Mouse (Mus musculus): ENCODE data around the gene Gpr156. TPM values are rescaled to one million over a fixed set of nuclear protein-coding genes. Genes with fewer than 3 reads are reported as not detected.
A peak's percentile ranks its signal among the peaks of the same experiment; 100 is the strongest.

Gene Gpr156
- polyA plus RNA-seq, 1 experiment from 2014 or later = 0.18 TPM

- Histone ChIP-seq H3K36me3 (ENCODE audit: control insufficient read depth, insufficient read depth) (no peaks in the 10 kb centered on the region), H3K4me3 (ENCODE audit: low read length) (no peak overlapping the region), H3K27me3 (ENCODE audit: control insufficient read depth, insufficient read depth, low read length) (no peaks in the 10 kb centered on the region), H3K27ac (ENCODE audit: low read length) (no peak overlapping the region), H3K4me1 (ENCODE audit: control insufficient read depth, insufficient read depth, low read length) (no peaks in the 10 kb centered on the region), H3K9ac (ENCODE audit: low read length) (no peak overlapping the region), H3K4me2 (ENCODE audit: low read depth, low read length) (no peak overlapping the region), H3K9me3 (replicated peaks; ENCODE audit: control insufficient read depth, low read length) (no peaks in the 10 kb centered on the region; the same call in 1 of the 2 replicates)
- ATAC-seq (replicated peaks; ENCODE audit: extremely low read depth, insufficient read depth, low FRiP score) = no peak
- 53% methylated on average over 11 of the region's 11 CpGs for WGBS
Measured at GRCm38 (mm10) chr16:37901318-37901717, 15.0 kb upstream of the Gpr156 start.

DNA sequence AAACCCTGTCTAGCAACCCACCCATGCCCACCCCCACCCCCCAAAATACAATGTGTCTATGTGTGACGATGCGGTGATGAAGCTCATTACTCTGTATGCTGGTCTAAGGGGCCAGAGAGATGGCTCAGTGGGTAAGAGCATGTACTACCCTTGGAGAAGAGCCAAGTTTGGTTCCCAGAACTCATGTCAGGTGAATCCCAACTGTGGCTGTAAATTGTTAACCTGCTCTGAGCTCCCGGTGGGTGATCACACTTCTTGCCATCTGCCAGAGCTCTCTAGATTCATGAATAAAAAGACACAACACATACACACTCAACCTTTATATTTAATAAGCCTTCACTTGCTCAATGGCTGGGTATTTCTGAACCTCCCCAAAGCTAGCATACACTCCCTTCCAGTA lies 9.8 kb upstream of the Gpr156 start:
- no peak for ATAC-seq (replicated peaks; ENCODE audit: extremely low read depth, insufficient read depth, low FRiP score)
- 91% methylated on average over 3 of the region's 3 CpGs for WGBS
- H3K27ac ChIP-seq (ENCODE audit: low read length) = no peak overlapping the region

DNA sequence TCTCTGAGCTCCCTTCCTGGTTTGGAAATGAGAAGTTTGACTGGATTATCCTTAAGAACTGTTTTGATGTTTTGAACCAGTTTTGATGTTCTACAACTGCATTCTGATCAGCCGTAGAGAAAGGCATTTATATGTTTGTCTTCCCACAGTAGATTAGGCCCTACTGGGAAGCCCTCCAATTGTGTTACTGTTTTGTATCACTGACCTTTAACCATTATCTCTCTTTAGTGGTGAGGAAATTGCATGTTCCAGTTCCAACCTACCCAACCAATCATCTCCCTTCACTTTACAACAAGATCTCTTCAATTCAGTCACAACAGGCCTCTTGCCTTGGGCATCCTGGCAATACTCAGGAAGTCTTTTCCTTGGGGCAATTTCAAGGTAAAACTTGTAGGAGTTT lies 5.2 kb upstream of the Gpr156 start:
- no peak for ATAC-seq (replicated peaks; ENCODE audit: extremely low read depth, insufficient read depth, low FRiP score)
- H3K36me3 ChIP-seq (ENCODE audit: control insufficient read depth, insufficient read depth) = no peaks in the 10 kb centered on the region
- H3K27ac ChIP-seq (ENCODE audit: low read length) = no peak overlapping the region
- H3K27me3 ChIP-seq (ENCODE audit: control insufficient read depth, insufficient read depth, low read length) = 0 out of 2 replicates have a peak, but pooled peaks cover 3% of the 10 kb centered on the region
- H3K4me1 ChIP-seq (ENCODE audit: control insufficient read depth, insufficient read depth, low read length) = no peaks in the 10 kb centered on the region
- H3K4me2 ChIP-seq (ENCODE audit: low read depth, low read length) = no peak overlapping the region
- peaks cover 5% of the 10 kb centered on the region; the same call in 1 of the 2 replicates for H3K9me3 ChIP-seq (replicated peaks; ENCODE audit: control insufficient read depth, low read length)
- no peak overlapping the region for H3K4me3 ChIP-seq (ENCODE audit: low read length)
- 53% methylated on average over 1 of the region's 1 CpGs for WGBS
- H3K9ac ChIP-seq (ENCODE audit: low read length) = no peak overlapping the region

More for the DNA sequence above, 9.8 kb upstream of the Gpr156 start:
- Histone ChIP-seq H3K36me3 (ENCODE audit: control insufficient read depth, insufficient read depth) (no peaks in the 10 kb centered on the region), H3K4me1 (ENCODE audit: control insufficient read depth, insufficient read depth, low read length) (no peaks in the 10 kb centered on the region), H3K9me3 (replicated peaks; ENCODE audit: control insufficient read depth, low read length) (peaks cover 3% of the 10 kb centered on the region), H3K4me3 (ENCODE audit: low read length) (no peak overlapping the region), H3K27me3 (ENCODE audit: control insufficient read depth, insufficient read depth, low read length) (no peaks in the 10 kb centered on the region), H3K9ac (ENCODE audit: low read length) (no peak overlapping the region), H3K4me2 (ENCODE audit: low read depth, low read length) (no peak overlapping the region)

DNA sequence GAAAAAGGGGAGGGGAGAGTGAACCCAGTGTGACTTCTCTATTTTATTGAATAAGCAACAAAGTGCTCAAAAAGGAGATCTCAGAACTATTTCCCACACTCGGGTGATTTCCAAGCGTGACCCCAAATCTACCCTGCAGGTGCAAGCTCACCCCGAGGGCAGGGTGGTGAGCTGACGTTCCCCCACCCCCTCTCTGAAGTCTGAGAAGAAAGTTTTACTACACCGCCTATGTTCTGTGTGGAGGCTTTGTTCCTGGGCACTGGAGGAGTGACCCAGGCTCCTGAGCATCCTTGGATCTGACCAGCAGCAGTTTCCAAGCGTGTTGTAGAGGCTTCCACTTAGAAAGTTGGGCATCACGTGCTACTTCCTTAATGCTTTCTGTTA lies 514 bp downstream of the Gpr156 start:
- no peaks in the 10 kb centered on the region for H3K9me3 ChIP-seq (replicated peaks; ENCODE audit: control insufficient read depth, low read length)
- ATAC-seq (replicated peaks; ENCODE audit: extremely low read depth, insufficient read depth, low FRiP score) = no peak

GRCm38 (mm10) chr16:37919000-37919399 lies 2.7 kb downstream of the Gpr156 start:
- no peak overlapping the region for H3K4me3 ChIP-seq (ENCODE audit: low read length)
- H3K27ac ChIP-seq (ENCODE audit: low read length) = no peak overlapping the region
- H3K4me2 ChIP-seq (ENCODE audit: low read depth, low read length) = no peak overlapping the region
- ATAC-seq (replicated peaks; ENCODE audit: extremely low read depth, insufficient read depth, low FRiP score) = no peak
- WGBS = 87% methylated on average over 6 of the region's 6 CpGs
- peaks cover 12% of the 10 kb centered on the region; the same call in 1 of the 2 replicates for H3K27me3 ChIP-seq (ENCODE audit: control insufficient read depth, insufficient read depth, low read length)
- no peak overlapping the region for H3K9ac ChIP-seq (ENCODE audit: low read length)
- H3K36me3 ChIP-seq (ENCODE audit: control insufficient read depth, insufficient read depth) = no peaks in the 10 kb centered on the region
- H3K4me1 ChIP-seq (ENCODE audit: control insufficient read depth, insufficient read depth, low read length) = peaks cover 3% of the 10 kb centered on the region; the same call in 1 of the 2 replicates
- H3K9me3 ChIP-seq (replicated peaks; ENCODE audit: control insufficient read depth, low read length) = no peaks in the 10 kb centered on the region

More for the DNA sequence above, 514 bp downstream of the Gpr156 start:
- Histone ChIP-seq H3K4me2 (ENCODE audit: low read depth, low read length) (peak overlapping the region; percentile 96), H3K36me3 (ENCODE audit: control insufficient read depth, insufficient read depth) (no peaks in the 10 kb centered on the region), H3K27ac (ENCODE audit: low read length) (no peak overlapping the region), H3K4me3 (ENCODE audit: low read length) (peak overlapping the region; percentile 67), H3K27me3 (ENCODE audit: control insufficient read depth, insufficient read depth, low read length) (peaks cover 12% of the 10 kb centered on the region; the same call in 1 of the 2 replicates), H3K9ac (ENCODE audit: low read length) (no peak overlapping the region; the same call in 1 of the 2 replicates), H3K4me1 (ENCODE audit: control insufficient read depth, insufficient read depth, low read length) (peaks cover 3% of the 10 kb centered on the region; the same call in 1 of the 2 replicates)
- WGBS = 41% methylated on average over 7 of the region's 7 CpGs

DNA sequence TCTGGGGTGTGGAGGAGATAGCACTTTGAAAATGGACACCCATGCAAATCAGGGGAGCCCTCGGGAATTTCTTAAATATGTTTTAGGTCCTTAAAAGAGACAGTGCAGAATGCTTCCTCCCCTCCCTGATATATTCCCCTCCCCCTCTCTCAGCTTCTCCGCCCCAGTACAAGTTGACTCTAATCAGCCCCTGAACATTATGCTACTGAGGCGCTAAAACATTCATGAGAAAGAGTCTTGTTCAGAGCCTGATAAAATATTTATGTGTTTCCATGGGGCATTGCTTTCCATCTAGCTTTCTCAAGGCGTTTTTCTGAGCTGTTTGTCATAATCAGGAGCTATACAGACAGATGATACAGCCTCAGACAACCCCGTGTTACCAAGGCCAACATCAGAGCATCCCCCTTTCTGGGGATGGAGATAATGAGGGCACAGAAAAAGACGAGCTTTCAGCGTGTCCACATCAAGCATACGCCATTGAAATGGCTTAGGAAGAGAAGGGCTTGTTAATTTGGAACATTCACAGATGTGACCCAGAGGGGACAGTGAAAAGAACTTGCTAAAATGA lies 4.6 kb downstream of the Gpr156 start:
- Histone ChIP-seq H3K36me3 (ENCODE audit: control insufficient read depth, insufficient read depth) (no peaks in the 10 kb centered on the region), H3K4me1 (ENCODE audit: control insufficient read depth, insufficient read depth, low read length) (peaks cover 4% of the 10 kb centered on the region), H3K9me3 (replicated peaks; ENCODE audit: control insufficient read depth, low read length) (no peaks in the 10 kb centered on the region), H3K9ac (ENCODE audit: low read length) (no peak overlapping the region), H3K4me3 (ENCODE audit: low read length) (no peak overlapping the region), H3K27ac (ENCODE audit: low read length) (no peak overlapping the region), H3K4me2 (ENCODE audit: low read depth, low read length) (no peak overlapping the region), H3K27me3 (ENCODE audit: control insufficient read depth, insufficient read depth, low read length) (peaks cover 9% of the 10 kb centered on the region; the same call in 1 of the 2 replicates)
- ATAC-seq (replicated peaks; ENCODE audit: extremely low read depth, insufficient read depth, low FRiP score) = no peak
- 64% methylated on average over 8 of the region's 8 CpGs for WGBS

GRCm38 (mm10) chr16:37926087-37926486 lies 9.8 kb downstream of the Gpr156 start:
- WGBS = 34% methylated on average over 7 of the region's 7 CpGs
- Histone ChIP-seq H3K9me3 (replicated peaks; ENCODE audit: control insufficient read depth, low read length) (no peaks in the 10 kb centered on the region), H3K4me2 (ENCODE audit: low read depth, low read length) (no peak overlapping the region), H3K27ac (ENCODE audit: low read length) (no peak overlapping the region), H3K36me3 (ENCODE audit: control insufficient read depth, insufficient read depth) (no peaks in the 10 kb centered on the region), H3K9ac (ENCODE audit: low read length) (no peak overlapping the region), H3K4me1 (ENCODE audit: control insufficient read depth, insufficient read depth, low read length) (peaks cover 5% of the 10 kb centered on the region), H3K4me3 (ENCODE audit: low read length) (no peak overlapping the region), H3K27me3 (ENCODE audit: control insufficient read depth, insufficient read depth, low read length) (no peaks in the 10 kb centered on the region)
- ATAC-seq (replicated peaks; ENCODE audit: extremely low read depth, insufficient read depth, low FRiP score) = no peak

- ATAC-seq (replicated peaks; ENCODE audit: extremely low read depth, insufficient read depth, low FRiP score) = no peak
- H3K4me3 ChIP-seq (ENCODE audit: low read length) = no peak overlapping the region
- no peak overlapping the region for H3K9ac ChIP-seq (ENCODE audit: low read length)
- no peak overlapping the region for H3K27ac ChIP-seq (ENCODE audit: low read length)
- no peak overlapping the region for H3K4me2 ChIP-seq (ENCODE audit: low read depth, low read length)
- 62% methylated on average over 4 of the region's 4 CpGs for WGBS
- H3K4me1 ChIP-seq (ENCODE audit: control insufficient read depth, insufficient read depth, low read length) = peaks cover 5% of the 10 kb centered on the region
- no peaks in the 10 kb centered on the region for H3K27me3 ChIP-seq (ENCODE audit: control insufficient read depth, insufficient read depth, low read length)
- no peaks in the 10 kb centered on the region for H3K9me3 ChIP-seq (replicated peaks; ENCODE audit: control insufficient read depth, low read length)
- no peaks in the 10 kb centered on the region for H3K36me3 ChIP-seq (ENCODE audit: control insufficient read depth, insufficient read depth)
Measured at GRCm38 (mm10) chr16:37927117-37927516, 10.8 kb downstream of the Gpr156 start.

GRCm38 (mm10) chr16:37929006-37929405 lies 12.7 kb downstream of the Gpr156 start:
- no peak overlapping the region for H3K4me2 ChIP-seq (ENCODE audit: low read depth, low read length)
- H3K27me3 ChIP-seq (ENCODE audit: control insufficient read depth, insufficient read depth, low read length) = no peaks in the 10 kb centered on the region
- no peak overlapping the region for H3K9ac ChIP-seq (ENCODE audit: low read length)
- WGBS = 52% methylated on average over 2 of the region's 2 CpGs
- H3K9me3 ChIP-seq (replicated peaks; ENCODE audit: control insufficient read depth, low read length) = no peaks in the 10 kb centered on the region; the same call in 1 of the 2 replicates
- no peak overlapping the region for H3K27ac ChIP-seq (ENCODE audit: low read length)
- H3K36me3 ChIP-seq (ENCODE audit: control insufficient read depth, insufficient read depth) = no peaks in the 10 kb centered on the region
- H3K4me3 ChIP-seq (ENCODE audit: low read length) = no peak overlapping the region
- no peak for ATAC-seq (replicated peaks; ENCODE audit: extremely low read depth, insufficient read depth, low FRiP score)
- H3K4me1 ChIP-seq (ENCODE audit: control insufficient read depth, insufficient read depth, low read length) = peaks cover 5% of the 10 kb centered on the region
